Mouse (Mus musculus): ENCODE data around the gene Clps.

The Clps gene

GRCm38 (mm10) chr17:28518615-28519071 is 41.9 kb downstream of the Clps start:
- peak; percentile 43 for DNase-seq (ENCODE audit: low spot score)

GRCm38 (mm10) chr17:28517956-28518614 is 42.5 kb downstream of the Clps start:
- peak; percentile 91 for DNase-seq (ENCODE audit: low spot score)

GRCm38 (mm10) chr17:28517441-28517955 is 43.1 kb downstream of the Clps start, which contains the start of gene Fkbp5:
Fkbp5 (minus strand) TSS chr17:28517527.
- DNase-seq (ENCODE audit: low spot score) = peak; percentile 71

GRCm38 (mm10) chr17:28516881-28517280 is 43.7 kb downstream of the Clps start:
- DNase-seq (ENCODE audit: low spot score) = no peak

- DNase-seq (ENCODE audit: low spot score) = peak; percentile 68
These were observed 44.9 kb downstream of the Clps start for GRCm38 (mm10) chr17:28515431-28516341.

GRCm38 (mm10) chr17:28514555-28514954 is 46.0 kb downstream of the Clps start:
- no peak for DNase-seq (ENCODE audit: low spot score)

GRCm38 (mm10) chr17:28513844-28514243 is 46.7 kb downstream of the Clps start:
- DNase-seq (ENCODE audit: low spot score) = no peak

GRCm38 (mm10) chr17:28513337-28513736 is 47.2 kb downstream of the Clps start:
- no peak for DNase-seq (ENCODE audit: low spot score)

- peak; percentile 63 for DNase-seq (ENCODE audit: low spot score)
These were observed 47.9 kb downstream of the Clps start for GRCm38 (mm10) chr17:28512696-28513095.

GRCm38 (mm10) chr17:28511616-28512541 is 48.7 kb downstream of the Clps start:
- no peak for DNase-seq (ENCODE audit: low spot score)

- no peak for DNase-seq (ENCODE audit: low spot score)
These were observed 49.9 kb downstream of the Clps start for GRCm38 (mm10) chr17:28510445-28511342.

Data from ovary, postnatal 36 days (tissue).